ENCODE assay signal across 11 mouse cellular contexts in genomic region chr2:45054070-45055025, GRCm38 (mm10).
DNase-seq lines count a peak whose midpoint lies in the region; ATAC-seq and TF ChIP-seq lines count a peak whose summit lies in the region.
"Had no signal": no experiment of that assay in that cellular context is flagged by ENCODE, and none has a peak within 500 bp of the region (broad histone marks: within the 10 kb centered on the region; RNA-seq: fewer than 3 reads in every experiment).

No protein-coding gene starts in this region.

- ATAC-seq in forebrain, embryonic 11.5 days (replicated peaks; ENCODE audit: low FRiP score) = no peak
- ATAC-seq in forebrain, embryonic 12.5 days (ENCODE audit: low FRiP score) = no peak
- ATAC-seq in kidney, embryonic 15.5 days (replicated peaks; ENCODE audit: low FRiP score) = 0 out of 2 replicates have a peak, but pooled peaks have one; percentile 63
- no peak; the same call in 1 of the 2 replicates for ATAC-seq in limb, embryonic 12.5 days (ENCODE audit: insufficient number of reproducible peaks, insufficient read depth, low FRiP score, low TSS enrichment, low read depth)
- ATAC-seq: activated CD4-positive, CD25-positive, alpha-beta regulatory T cell, adult 4 months; intestine, embryonic 15.5 days had no signal

- TF ChIP-seq POLR2A in bone marrow, adult 2 months (IDR thresholded peaks at IDR 0.05; ENCODE audit: borderline replicate concordance, control insufficient read depth, low read depth, low read length) = no peak

- no peaks in the 10 kb centered on the region for H3K36me3 ChIP-seq in forebrain, embryonic 11.5 days (ENCODE audit: control insufficient read depth, insufficient read depth, low read length)
- no peaks in the 10 kb centered on the region for H3K36me3 ChIP-seq in forebrain, embryonic 12.5 days (replicated peaks)
- no peaks in the 10 kb centered on the region; the same call in 1 of the 2 replicates for H3K36me3 ChIP-seq in kidney, embryonic 15.5 days
- H3K36me3 ChIP-seq in limb, embryonic 12.5 days = no peaks in the 10 kb centered on the region
- H3K36me3 ChIP-seq: intestine, embryonic 15.5 days had no signal

- peaks cover 5% of the 10 kb centered on the region; the same call in 1 of the 2 replicates for H3K4me1 ChIP-seq in forebrain, embryonic 11.5 days (replicated peaks; ENCODE audit: control insufficient read depth, insufficient read depth, low read length)
- H3K4me1 ChIP-seq in forebrain, embryonic 12.5 days = peaks cover 50% of the 10 kb centered on the region
- peaks cover 41% of the 10 kb centered on the region for H3K4me1 ChIP-seq in kidney, embryonic 15.5 days
- H3K4me1 ChIP-seq in bone marrow, adult 2 months (ENCODE audit: control insufficient read depth, insufficient read depth, low read length) = peaks cover 2% of the 10 kb centered on the region; the same call in 1 of the 2 replicates
- H3K4me1 ChIP-seq in limb, embryonic 12.5 days (replicated peaks) = peaks cover 49% of the 10 kb centered on the region

- no peaks in the 10 kb centered on the region for H3K9me3 ChIP-seq in forebrain, embryonic 11.5 days (ENCODE audit: control insufficient read depth, low read length)
- no peaks in the 10 kb centered on the region for H3K9me3 ChIP-seq in forebrain, embryonic 12.5 days
- no peaks in the 10 kb centered on the region for H3K9me3 ChIP-seq in kidney, embryonic 15.5 days (replicated peaks)
- H3K9me3 ChIP-seq in limb, embryonic 12.5 days = no peaks in the 10 kb centered on the region
- H3K9me3 ChIP-seq: intestine, embryonic 15.5 days had no signal

- H3K9ac ChIP-seq in forebrain, embryonic 11.5 days (ENCODE audit: low read length) = no peak overlapping the region
- no peak overlapping the region for H3K9ac ChIP-seq in forebrain, embryonic 12.5 days
- no peak overlapping the region for H3K9ac ChIP-seq in kidney, embryonic 15.5 days
- H3K9ac ChIP-seq in limb, embryonic 12.5 days (replicated peaks) = no peak overlapping the region
- H3K9ac ChIP-seq: intestine, embryonic 15.5 days had no signal

- no peak overlapping the region for H3K4me3 ChIP-seq in forebrain, embryonic 11.5 days (ENCODE audit: low read depth, low read length)
- H3K4me3 ChIP-seq in forebrain, embryonic 12.5 days (replicated peaks) = no peak overlapping the region
- no peak overlapping the region for H3K4me3 ChIP-seq in kidney, embryonic 15.5 days (replicated peaks)
- H3K4me3 ChIP-seq in bone marrow, adult 2 months (replicated peaks; ENCODE audit: control insufficient read depth, low read depth, low read length) = no peak overlapping the region
- H3K4me3 ChIP-seq in limb, embryonic 12.5 days (replicated peaks) = no peak overlapping the region
- H3K4me3 ChIP-seq: intestine, embryonic 15.5 days had no signal

- H3K27ac ChIP-seq in forebrain, embryonic 11.5 days (ENCODE audit: low read depth, low read length) = peak overlapping the region; percentile 6; the same call in 1 of the 2 replicates
- no peak overlapping the region for H3K27ac ChIP-seq in forebrain, embryonic 12.5 days
- H3K27ac ChIP-seq in kidney, embryonic 15.5 days = peak overlapping the region; percentile 64
- H3K27ac ChIP-seq in bone marrow, adult 2 months (ENCODE audit: control insufficient read depth, insufficient read depth, low read depth, low read length, poor library complexity) = peak overlapping the region; percentile 12; the same call in 1 of the 2 replicates
- H3K27ac ChIP-seq in limb, embryonic 12.5 days = no peak overlapping the region
- H3K27ac ChIP-seq: intestine, embryonic 15.5 days had no signal

- H3K4me2 ChIP-seq in forebrain, embryonic 11.5 days (ENCODE audit: low read depth, low read length, severe bottlenecking) = no peak overlapping the region
- H3K4me2 ChIP-seq in forebrain, embryonic 12.5 days = no peak overlapping the region
- no peak overlapping the region for H3K4me2 ChIP-seq in kidney, embryonic 15.5 days
- 0 out of 2 replicates have a peak overlapping the region, but pooled peaks have one; percentile 13 for H3K4me2 ChIP-seq in limb, embryonic 12.5 days
- H3K4me2 ChIP-seq: intestine, embryonic 15.5 days had no signal

- no peak for TF ChIP-seq CTCF in bone marrow, adult 2 months (IDR thresholded peaks at IDR 0.05; ENCODE audit: control insufficient read depth, insufficient read depth, low read length)

- DNase-seq in forebrain, embryonic 11.5 days (ENCODE audit: low spot score) = no peak
- no peak for DNase-seq in kidney, postnatal 14 days
- DNase-seq in thymus, postnatal 10 days (ENCODE audit: low spot score in 2 of 2) = no peak
- DNase-seq in embryo, embryonic 9.5 days (ENCODE audit: extremely low spot score) = no peak
- DNase-seq: thymus, postnatal 36 days had no signal

- H3K27me3 ChIP-seq in forebrain, embryonic 11.5 days (ENCODE audit: control insufficient read depth, insufficient read depth, low read length) = no peaks in the 10 kb centered on the region
- no peaks in the 10 kb centered on the region for H3K27me3 ChIP-seq in forebrain, embryonic 12.5 days
- H3K27me3 ChIP-seq in kidney, embryonic 15.5 days = no peaks in the 10 kb centered on the region
- peaks cover 8% of the 10 kb centered on the region; the same call in 1 of the 2 replicates for H3K27me3 ChIP-seq in limb, embryonic 12.5 days
- H3K27me3 ChIP-seq: intestine, embryonic 15.5 days had no signal

- WGBS in forebrain, embryonic 11.5 days = 84% methylated on average over 11 of the region's 11 CpGs
- WGBS in forebrain, embryonic 12.5 days = 81% methylated on average over 11 of the region's 11 CpGs
- WGBS in kidney, embryonic 15.5 days = 51% methylated on average over 11 of the region's 11 CpGs
- 79% methylated on average over 11 of the region's 11 CpGs for WGBS in bone marrow, adult 2 months
- WGBS in limb, embryonic 12.5 days = 31% methylated on average over 11 of the region's 11 CpGs

Comparison
In these comparisons a context has a peak if more than half of its experiments do, and no peak if none do; other contexts are left out.
1. H3K27ac ChIP-seq: peak in forebrain, embryonic 11.5 days (single experiment), kidney, embryonic 15.5 days (single experiment) and bone marrow, adult 2 months (single experiment); none in forebrain, embryonic 12.5 days (single experiment) and limb, embryonic 12.5 days (single experiment).